Mouse (Mus musculus) neural tube, embryonic 13.5 days (tissue): ENCODE data around the gene Arntl2. TPM values are rescaled to one million over a fixed set of nuclear protein-coding genes. Genes with fewer than 3 reads are reported as not detected.
A peak's percentile ranks its signal among the peaks of the same experiment; 100 is the strongest.

Experiments used
- ATAC-seq: fragments of 200-750 bp; cut with Nextera tagmentation; 2 replicates; pipeline ENCODE4 v1.8.0; 2017; ENCODE audit warnings: low read depth, mild to moderate bottlenecking, moderate TSS enrichment, moderate library complexity
- H3K27ac ChIP-seq: fragments of 300-500 bp; sonication (generic); replicated peaks from 2 replicates; pipeline ENCODE4 v1.5.1; 2015; ENCODE audit warnings: moderate library complexity, mild to moderate bottlenecking, inconsistent platforms
- H3K27me3 ChIP-seq: fragments of 300-500 bp; sonication (generic); 2 replicates; pipeline ENCODE4 v1.6.1; 2015; ENCODE audit warnings: mild to moderate bottlenecking, inconsistent platforms
- H3K36me3 ChIP-seq: fragments of 300-500 bp; sonication (generic); 2 replicates; pipeline ENCODE4 v1.6.1; 2015; ENCODE audit warnings: mild to moderate bottlenecking, inconsistent platforms
- H3K4me1 ChIP-seq: fragments of 300-500 bp; sonication (generic); replicated peaks from 2 replicates; pipeline ENCODE4 v1.6.1; 2015; ENCODE audit warnings: inconsistent platforms
- H3K4me2 ChIP-seq: fragments of 300-500 bp; sonication (generic); 2 replicates; pipeline ENCODE4 v1.6.1; 2015; ENCODE audit warnings: inconsistent platforms, mild to moderate bottlenecking, moderate library complexity
- H3K4me3 ChIP-seq: fragments of 300-500 bp; sonication (generic); 2 replicates; pipeline ENCODE4 v1.5.1; 2015; ENCODE audit warnings: mild to moderate bottlenecking, inconsistent platforms
- H3K9ac ChIP-seq: fragments of 300-500 bp; sonication (generic); 2 replicates; pipeline ENCODE4 v1.6.1; 2015; ENCODE audit warnings: moderate library complexity, mild to moderate bottlenecking, inconsistent platforms
- H3K9me3 ChIP-seq: fragments of 300-500 bp; sonication (generic); 2 replicates; pipeline ENCODE4 v1.6.1; 2016; ENCODE audit warnings: inconsistent platforms
- WGBS: fragments of 180-500 bp; shearing (Covaris S2); methylation state at CpG from one replicate; pipeline ENCODE4 v1.1.7; 2015; 5-methylcytosine and 5-hydroxymethylcytosine counted together
- polyA plus RNA-seq: library from polyadenylated mRNA; unstranded; fragments of >200 nt; fragmentation: Nextera tagmentation; extraction: Ambion mirVana; gene quantifications from 2 replicates; pipeline ENCODE4 v1.2.1, GENCODE M21; 2015

Gene Arntl2
- polyA plus RNA-seq = 1.8 and 2.5 TPM in 2 replicates

DNA sequence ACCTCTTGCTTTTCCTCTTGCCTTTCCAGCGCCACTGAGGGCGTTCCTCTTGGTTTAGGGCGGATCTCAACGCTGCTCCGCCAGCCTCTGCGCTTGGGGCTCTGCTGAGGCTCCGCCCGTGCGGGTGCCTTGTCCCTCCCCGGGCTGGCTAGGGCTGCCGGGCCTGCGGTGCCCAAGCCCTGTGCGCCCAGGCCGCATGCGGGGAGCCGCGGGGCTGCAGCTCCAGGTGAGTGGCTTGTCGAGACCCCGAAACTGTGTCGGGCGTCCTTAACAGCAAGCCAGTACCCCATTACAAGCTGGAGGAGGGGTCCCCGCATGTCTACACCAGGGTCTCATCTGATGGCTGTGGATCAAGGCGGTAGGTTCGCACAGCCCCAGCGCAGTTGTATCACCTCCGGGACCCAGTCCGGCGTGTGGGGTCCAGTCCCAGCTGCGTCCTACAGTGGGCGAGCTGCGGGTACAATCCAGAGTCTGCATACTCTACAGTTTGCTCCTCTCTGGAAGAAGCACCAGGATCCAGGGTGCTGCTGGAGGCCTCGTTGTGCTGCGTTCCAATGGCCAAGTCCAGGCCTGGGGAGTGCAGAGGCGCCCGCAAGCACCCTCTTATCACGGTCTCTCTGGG, at the start of gene Arntl2:
TSS of gene Arntl2 (plus strand) at position 132 of the 622 bp plus-strand sequence.
- Histone ChIP-seq H3K4me2 (peak within 1 kb of the TSS; percentile 90), H3K9me3 (no peaks in the 10 kb centered on the region), H3K27me3 (peaks cover 23% of the 10 kb centered on the region), H3K36me3 (no peaks in the 10 kb centered on the region), H3K27ac (no peak within 1 kb of the TSS), H3K9ac (peak within 1 kb of the TSS; percentile 72), H3K4me1 (peaks cover 16% of the 10 kb centered on the region), H3K4me3 (peak within 1 kb of the TSS; percentile 50)
- peak; percentile 94 for ATAC-seq
- 3% methylated on average over 36 of the region's 36 CpGs for WGBS

DNA sequence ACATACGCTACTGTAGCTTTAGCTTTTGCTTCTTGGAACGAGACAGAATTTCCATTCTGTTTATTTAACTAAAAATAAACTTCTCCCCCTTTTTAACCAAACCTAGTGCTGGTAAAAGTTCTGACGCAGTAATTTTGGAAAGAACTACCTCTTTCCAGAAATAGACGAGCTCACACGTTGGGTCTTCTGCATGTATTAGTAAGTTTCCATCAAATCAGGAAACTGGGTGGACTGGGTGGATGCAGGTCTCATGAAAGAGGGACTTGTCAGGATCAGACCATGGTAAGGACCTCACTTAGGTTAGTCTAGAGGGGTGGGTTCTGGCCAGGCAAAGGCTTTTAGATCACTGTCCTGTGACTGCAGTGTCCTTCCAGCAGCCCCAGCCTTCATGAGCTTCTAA, 49.3 kb upstream of the Arntl2 start:
- no peaks in the 10 kb centered on the region for H3K36me3 ChIP-seq
- WGBS = 85% methylated on average over 5 of the region's 5 CpGs
- H3K27ac ChIP-seq = no peak overlapping the region
- H3K9ac ChIP-seq = no peak overlapping the region
- H3K9me3 ChIP-seq = no peaks in the 10 kb centered on the region
- no peak overlapping the region for H3K4me3 ChIP-seq
- no peak for ATAC-seq
- H3K27me3 ChIP-seq = no peaks in the 10 kb centered on the region
- no peaks in the 10 kb centered on the region for H3K4me1 ChIP-seq
- no peak overlapping the region for H3K4me2 ChIP-seq

DNA sequence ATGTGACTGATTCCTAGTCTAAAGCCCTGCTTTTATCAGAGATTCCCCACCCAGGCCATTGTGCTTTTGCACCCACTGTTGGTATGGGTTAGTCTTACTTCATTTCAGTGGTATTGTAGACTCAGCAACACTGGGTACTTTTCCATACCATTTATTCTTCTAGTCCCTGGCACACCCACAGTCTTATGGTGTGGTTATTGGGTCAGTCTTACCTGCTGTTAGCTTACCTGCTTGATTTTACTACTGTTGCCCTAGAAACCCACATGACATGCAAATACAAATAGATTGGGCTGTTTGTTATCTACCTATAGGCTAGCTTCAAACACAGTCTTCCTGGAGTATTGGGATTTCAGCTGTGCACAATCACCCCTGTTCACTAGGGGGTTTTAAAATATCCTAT, 48.8 kb upstream of the Arntl2 start:
- no peaks in the 10 kb centered on the region for H3K27me3 ChIP-seq
- H3K36me3 ChIP-seq = no peaks in the 10 kb centered on the region
- ATAC-seq = no peak
- no peaks in the 10 kb centered on the region for H3K4me1 ChIP-seq
- H3K4me2 ChIP-seq = no peak overlapping the region
- no peak overlapping the region for H3K27ac ChIP-seq
- no peaks in the 10 kb centered on the region for H3K9me3 ChIP-seq
- no peak overlapping the region for H3K4me3 ChIP-seq
- no peak overlapping the region for H3K9ac ChIP-seq

DNA sequence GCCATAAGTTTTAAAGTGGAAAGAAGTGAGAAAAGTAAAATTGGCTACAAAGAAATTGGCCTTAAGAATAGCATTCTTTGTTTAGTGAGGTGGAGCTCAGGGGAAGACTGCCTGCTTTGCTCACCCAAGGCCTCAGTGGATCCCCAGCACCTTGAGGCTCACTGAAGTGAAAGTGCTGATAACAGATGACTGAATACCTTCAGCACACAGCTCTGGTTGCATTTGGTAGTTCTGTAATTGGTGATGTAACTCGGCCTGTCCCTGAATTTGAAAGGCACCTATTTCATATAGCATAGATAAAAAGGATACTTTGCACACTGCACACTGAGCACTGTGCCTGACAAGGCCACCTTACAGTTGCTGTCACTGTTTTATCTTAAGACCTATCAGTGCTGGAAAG, 47.6 kb upstream of the Arntl2 start:
- WGBS = 100% methylated on average over 1 of the region's 1 CpGs
- H3K4me2 ChIP-seq = no peak overlapping the region
- no peak overlapping the region for H3K9ac ChIP-seq
- no peaks in the 10 kb centered on the region for H3K27me3 ChIP-seq
- H3K4me1 ChIP-seq = peaks cover 1% of the 10 kb centered on the region; the same call in 1 of the 2 replicates
- H3K27ac ChIP-seq = no peak overlapping the region
- H3K4me3 ChIP-seq = no peak overlapping the region
- no peaks in the 10 kb centered on the region for H3K36me3 ChIP-seq
- H3K9me3 ChIP-seq = no peaks in the 10 kb centered on the region
- no peak for ATAC-seq

DNA sequence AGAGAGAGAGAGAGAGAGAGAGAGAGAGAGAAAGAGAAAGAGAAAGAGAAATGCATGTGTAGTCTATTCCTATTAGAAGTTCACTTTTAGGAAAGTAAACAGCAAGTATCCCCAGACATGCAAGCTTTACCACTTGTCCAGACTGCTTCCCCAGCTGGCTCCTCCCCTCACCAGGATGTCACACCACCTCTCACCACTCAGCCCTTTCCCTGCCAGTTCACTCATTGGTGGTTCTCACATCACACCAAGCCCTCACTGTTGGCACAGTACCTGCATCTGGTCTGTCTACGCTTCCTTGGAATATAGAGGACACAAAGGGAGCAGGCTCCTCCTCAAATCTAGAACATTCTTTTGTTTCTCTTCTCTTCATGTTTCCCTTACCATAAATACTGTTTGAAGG, 44.2 kb upstream of the Arntl2 start:
- WGBS = 61% methylated on average over 1 of the region's 1 CpGs
- no peaks in the 10 kb centered on the region for H3K36me3 ChIP-seq
- ATAC-seq = no peak
- no peak overlapping the region for H3K4me3 ChIP-seq
- no peaks in the 10 kb centered on the region for H3K27me3 ChIP-seq
- H3K9me3 ChIP-seq = no peaks in the 10 kb centered on the region
- no peak overlapping the region for H3K27ac ChIP-seq
- no peak overlapping the region for H3K9ac ChIP-seq
- peaks cover 14% of the 10 kb centered on the region for H3K4me1 ChIP-seq
- no peak overlapping the region for H3K4me2 ChIP-seq

DNA sequence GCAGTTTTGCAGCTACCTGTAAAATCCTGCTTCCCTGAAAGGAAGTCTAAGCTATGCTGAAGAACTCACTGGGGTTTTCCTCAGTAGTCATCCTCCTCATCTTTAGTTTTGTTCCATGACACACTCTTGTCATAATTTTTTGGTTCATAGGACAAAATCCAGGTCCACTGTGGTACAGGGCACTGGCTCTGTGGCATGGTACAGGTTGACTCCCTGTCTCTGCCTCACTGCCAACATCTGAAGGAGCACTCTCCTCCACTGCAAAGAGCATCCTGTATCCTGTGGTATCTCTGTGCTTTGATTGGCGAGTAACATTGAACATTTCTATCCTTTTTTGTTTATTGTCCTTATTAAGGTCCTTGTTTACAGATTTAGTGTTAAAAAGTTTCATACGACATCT, 43.7 kb upstream of the Arntl2 start:
- H3K4me3 ChIP-seq = no peak overlapping the region
- H3K36me3 ChIP-seq = no peaks in the 10 kb centered on the region
- H3K9me3 ChIP-seq = no peaks in the 10 kb centered on the region
- no peak for ATAC-seq
- no peaks in the 10 kb centered on the region for H3K27me3 ChIP-seq
- H3K9ac ChIP-seq = no peak overlapping the region
- H3K27ac ChIP-seq = no peak overlapping the region
- no peak overlapping the region for H3K4me2 ChIP-seq
- peaks cover 19% of the 10 kb centered on the region for H3K4me1 ChIP-seq
- WGBS = 91% methylated on average over 2 of the region's 2 CpGs

DNA sequence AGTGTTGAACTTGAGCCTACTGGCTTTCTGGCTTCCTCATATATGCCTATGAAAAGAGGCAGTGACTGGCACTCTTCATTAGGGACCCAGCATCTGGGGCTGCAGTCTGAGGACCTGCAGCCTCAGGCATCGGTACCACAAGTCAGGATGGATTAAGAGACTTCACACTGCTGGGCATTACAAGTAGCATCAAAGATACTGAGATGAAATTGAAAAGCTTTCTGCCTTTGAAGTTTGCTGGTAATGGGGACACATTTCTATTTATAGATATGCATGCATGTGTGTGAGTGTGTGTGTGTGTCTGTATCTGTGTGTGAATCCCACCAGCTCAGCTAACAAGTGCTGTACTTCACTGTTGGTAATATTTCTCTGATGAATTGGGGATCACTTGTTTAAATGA, 43.2 kb upstream of the Arntl2 start:
- WGBS = 76% methylated on average over 1 of the region's 1 CpGs
- Histone ChIP-seq H3K9ac (no peak overlapping the region), H3K4me1 (peaks cover 20% of the 10 kb centered on the region), H3K27me3 (no peaks in the 10 kb centered on the region), H3K4me2 (no peak overlapping the region), H3K4me3 (no peak overlapping the region), H3K36me3 (no peaks in the 10 kb centered on the region), H3K27ac (no peak overlapping the region), H3K9me3 (no peaks in the 10 kb centered on the region)
- ATAC-seq = no peak

DNA sequence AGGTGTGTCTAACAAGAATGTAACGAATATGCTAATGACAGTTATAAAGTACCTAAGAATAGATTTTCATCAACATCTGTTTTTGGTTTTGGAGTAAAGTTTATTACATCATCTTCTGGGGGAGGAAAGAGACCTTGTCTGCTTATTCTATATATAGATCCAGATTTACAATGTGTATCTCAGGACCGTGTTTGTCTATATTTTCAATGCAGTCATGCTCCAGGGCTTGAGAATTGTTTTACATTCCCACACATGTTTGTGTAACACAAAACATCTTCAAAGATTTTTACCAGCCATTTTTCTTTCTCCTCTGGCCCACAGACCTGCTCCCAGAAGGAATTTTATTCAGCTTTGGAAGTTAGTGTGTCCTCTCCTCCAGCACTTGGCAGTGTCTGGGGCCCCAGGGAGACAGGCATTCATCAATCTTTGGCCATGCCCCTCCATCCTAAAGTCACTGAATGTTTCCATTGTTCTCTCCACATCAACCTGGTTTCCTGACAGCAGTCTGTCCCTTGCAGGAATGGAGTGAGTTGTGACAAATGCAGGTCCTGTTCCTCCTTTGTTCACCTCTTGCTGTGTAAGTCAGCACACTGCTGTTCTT, 42.2 kb upstream of the Arntl2 start:
- ATAC-seq = no peak
- no peak overlapping the region for H3K27ac ChIP-seq
- 74% methylated on average over 2 of the region's 2 CpGs for WGBS

DNA sequence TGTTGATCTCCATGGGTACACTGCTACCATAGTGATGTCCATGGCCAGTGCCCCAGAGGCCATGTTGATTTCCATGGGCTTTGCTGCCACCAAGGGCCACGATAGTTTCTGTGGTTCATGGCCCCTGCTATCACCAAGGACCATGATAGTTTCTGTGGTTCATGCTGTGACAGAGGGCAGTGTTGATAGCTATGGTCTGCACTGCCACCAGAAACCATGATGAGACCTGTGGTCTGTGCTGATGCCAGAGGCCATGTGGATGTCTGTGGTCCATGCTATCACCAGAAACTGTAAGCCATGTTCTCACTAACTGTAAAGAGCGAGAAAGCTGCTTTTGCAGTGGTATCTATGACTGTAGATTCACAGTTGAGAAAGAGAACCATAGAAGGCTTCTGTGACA, 40.7 kb upstream of the Arntl2 start:
- H3K4me3 ChIP-seq = no peak overlapping the region
- 0 out of 2 replicates have a peak, but pooled peaks cover 2% of the 10 kb centered on the region for H3K36me3 ChIP-seq
- peaks cover 20% of the 10 kb centered on the region for H3K4me1 ChIP-seq
- no peaks in the 10 kb centered on the region for H3K27me3 ChIP-seq
- H3K9ac ChIP-seq = no peak overlapping the region
- no peaks in the 10 kb centered on the region for H3K9me3 ChIP-seq
- ATAC-seq = no peak
- WGBS = 92% methylated on average over 2 of the region's 2 CpGs
- H3K27ac ChIP-seq = no peak overlapping the region
- no peak overlapping the region for H3K4me2 ChIP-seq

More for the DNA sequence above, 42.2 kb upstream of the Arntl2 start:
- H3K36me3 ChIP-seq = no peaks in the 10 kb centered on the region
- H3K27me3 ChIP-seq = no peaks in the 10 kb centered on the region
- H3K9me3 ChIP-seq = no peaks in the 10 kb centered on the region
- H3K9ac ChIP-seq = no peak overlapping the region; the same call in 1 of the 2 replicates
- H3K4me3 ChIP-seq = no peak overlapping the region
- H3K4me1 ChIP-seq = peaks cover 20% of the 10 kb centered on the region
- H3K4me2 ChIP-seq = no peak overlapping the region

DNA sequence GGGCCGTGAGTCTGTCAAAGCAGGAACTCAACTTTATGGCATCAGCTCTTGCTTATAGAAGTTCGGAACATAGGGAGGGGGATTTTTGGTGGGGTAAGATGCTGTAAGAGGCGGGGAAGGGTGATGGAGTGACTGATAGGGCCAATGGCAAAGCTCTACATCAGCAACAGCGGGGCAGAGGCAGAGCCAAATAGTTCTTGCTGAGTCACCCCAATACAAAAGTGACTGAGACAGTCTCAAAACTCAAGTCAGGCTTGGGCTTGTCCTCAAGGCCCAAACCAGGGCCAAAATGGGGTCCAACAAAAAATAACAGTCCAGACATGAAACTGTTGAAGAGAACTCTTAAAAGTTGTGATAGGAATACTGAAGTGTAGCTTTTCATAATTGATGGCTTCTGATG, 40.2 kb upstream of the Arntl2 start:
- no peak for ATAC-seq
- Histone ChIP-seq H3K9ac (no peak overlapping the region), H3K4me2 (no peak overlapping the region), H3K27me3 (no peaks in the 10 kb centered on the region), H3K9me3 (no peaks in the 10 kb centered on the region), H3K36me3 (0 out of 2 replicates have a peak, but pooled peaks cover 6% of the 10 kb centered on the region), H3K4me3 (no peak overlapping the region), H3K4me1 (peaks cover 20% of the 10 kb centered on the region), H3K27ac (no peak overlapping the region)
- 94% methylated on average over 4 of the region's 4 CpGs for WGBS

DNA sequence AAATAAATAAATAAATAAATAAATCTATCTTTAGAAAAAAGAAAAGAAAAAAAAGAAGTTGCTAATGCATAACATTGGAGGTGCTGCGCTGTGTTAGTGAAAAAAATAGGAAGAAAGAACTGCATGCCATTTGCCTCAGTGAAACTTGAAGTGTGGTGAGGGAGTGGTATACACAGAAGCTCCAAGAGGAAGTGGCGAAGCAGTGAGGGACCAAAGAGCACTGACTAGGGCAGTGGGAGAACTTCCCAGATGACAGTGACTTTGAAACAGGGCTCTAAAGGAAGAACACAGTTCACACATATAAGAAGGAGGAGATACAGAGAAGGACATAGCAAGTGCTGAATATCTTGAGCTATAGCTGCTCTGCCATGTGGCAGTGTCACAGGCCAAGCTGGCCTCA, 36.8 kb upstream of the Arntl2 start:
- no peaks in the 10 kb centered on the region for H3K27me3 ChIP-seq
- 0 out of 2 replicates have a peak, but pooled peaks cover 6% of the 10 kb centered on the region for H3K36me3 ChIP-seq
- 92% methylated on average over 2 of the region's 2 CpGs for WGBS
- H3K4me1 ChIP-seq = peaks cover 12% of the 10 kb centered on the region
- H3K27ac ChIP-seq = no peak overlapping the region
- no peak overlapping the region for H3K4me3 ChIP-seq
- H3K9ac ChIP-seq = no peak overlapping the region
- ATAC-seq = no peak
- no peaks in the 10 kb centered on the region for H3K9me3 ChIP-seq
- no peak overlapping the region for H3K4me2 ChIP-seq

DNA sequence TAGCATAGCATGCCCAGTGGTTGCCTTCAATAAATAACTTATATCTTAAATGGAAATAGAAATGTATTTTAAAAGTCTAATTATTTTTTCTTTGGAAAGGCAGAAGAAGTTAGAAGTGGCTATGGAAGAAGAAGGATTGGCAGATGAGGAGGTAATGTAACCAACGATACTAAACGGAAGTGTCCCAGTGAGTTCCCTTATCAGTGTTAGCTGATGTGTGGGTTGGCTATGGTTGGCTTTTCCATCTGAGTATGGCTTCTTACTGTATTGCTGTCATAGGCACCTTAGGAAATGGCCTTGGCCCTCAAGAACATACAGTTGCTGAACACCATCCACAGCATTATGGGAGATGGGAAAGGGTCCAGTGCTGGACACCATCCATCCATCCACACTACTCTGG, 35.8 kb upstream of the Arntl2 start:
- 92% methylated on average over 2 of the region's 2 CpGs for WGBS
- H3K4me3 ChIP-seq = no peak overlapping the region

DNA sequence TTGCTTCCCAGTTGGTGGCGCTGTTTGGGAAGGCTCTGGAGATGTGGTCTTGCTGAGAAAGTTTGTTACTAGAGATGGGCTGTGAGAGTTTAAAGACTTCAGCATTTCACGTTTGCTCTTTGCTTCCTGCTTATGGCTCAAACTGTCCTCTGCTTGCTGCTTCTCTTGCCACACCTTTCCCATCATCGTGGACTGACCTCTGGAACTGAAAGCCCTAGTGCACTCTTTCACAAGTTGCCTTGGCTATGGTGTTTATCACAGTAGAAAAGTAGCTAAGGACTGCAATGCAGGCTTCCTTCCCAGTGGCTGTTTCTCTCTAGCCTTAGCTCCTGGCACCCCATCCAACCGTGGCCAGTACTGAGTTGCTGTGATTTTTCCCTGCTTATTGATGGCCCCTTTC, 35.1 kb upstream of the Arntl2 start:
- ATAC-seq = no peak
- H3K27me3 ChIP-seq = no peaks in the 10 kb centered on the region
- 0 out of 2 replicates have a peak, but pooled peaks cover 9% of the 10 kb centered on the region for H3K4me1 ChIP-seq
- H3K9me3 ChIP-seq = no peaks in the 10 kb centered on the region
- H3K9ac ChIP-seq = no peak overlapping the region
- WGBS = 73% methylated on average over 4 of the region's 4 CpGs
- H3K4me2 ChIP-seq = no peak overlapping the region
- H3K36me3 ChIP-seq = 0 out of 2 replicates have a peak, but pooled peaks cover 6% of the 10 kb centered on the region
- no peak overlapping the region for H3K27ac ChIP-seq
- H3K4me3 ChIP-seq = no peak overlapping the region

More for the DNA sequence above, 35.8 kb upstream of the Arntl2 start:
- no peaks in the 10 kb centered on the region for H3K27me3 ChIP-seq
- H3K9me3 ChIP-seq = no peaks in the 10 kb centered on the region
- no peak overlapping the region for H3K4me2 ChIP-seq
- H3K27ac ChIP-seq = no peak overlapping the region
- H3K36me3 ChIP-seq = 0 out of 2 replicates have a peak, but pooled peaks cover 6% of the 10 kb centered on the region
- H3K9ac ChIP-seq = no peak overlapping the region
- H3K4me1 ChIP-seq = 0 out of 2 replicates have a peak, but pooled peaks cover 9% of the 10 kb centered on the region
- no peak for ATAC-seq
